Mouse (Mus musculus) heart, adult 10 weeks (tissue): Measurements from ENCODE around the gene Zdhhc6. TPM values are rescaled to one million over a fixed set of nuclear protein-coding genes. Genes with fewer than 3 reads are reported as not detected.

ENCODE experiments used
- polyA plus RNA-seq: library from polyadenylated mRNA; stranded (reverse); fragments of 350-450 nt; fragmentation: Illumina TruSeq; extraction: RNeasy Lipid Tissue Mini Kit (QIAGEN cat#74804); gene quantifications from one replicate; pipeline ENCODE4 v1.2.3, GENCODE M21; 2014; ENCODE audit warnings: low read depth, low replicate concordance

Gene Zdhhc6
- 30.9 TPM for polyA plus RNA-seq

GRCm38 (mm10) chr19:55315452-55316108, at the start of gene Zdhhc6:
Zdhhc6 (minus strand) TSS chr19:55316032.

DNA sequence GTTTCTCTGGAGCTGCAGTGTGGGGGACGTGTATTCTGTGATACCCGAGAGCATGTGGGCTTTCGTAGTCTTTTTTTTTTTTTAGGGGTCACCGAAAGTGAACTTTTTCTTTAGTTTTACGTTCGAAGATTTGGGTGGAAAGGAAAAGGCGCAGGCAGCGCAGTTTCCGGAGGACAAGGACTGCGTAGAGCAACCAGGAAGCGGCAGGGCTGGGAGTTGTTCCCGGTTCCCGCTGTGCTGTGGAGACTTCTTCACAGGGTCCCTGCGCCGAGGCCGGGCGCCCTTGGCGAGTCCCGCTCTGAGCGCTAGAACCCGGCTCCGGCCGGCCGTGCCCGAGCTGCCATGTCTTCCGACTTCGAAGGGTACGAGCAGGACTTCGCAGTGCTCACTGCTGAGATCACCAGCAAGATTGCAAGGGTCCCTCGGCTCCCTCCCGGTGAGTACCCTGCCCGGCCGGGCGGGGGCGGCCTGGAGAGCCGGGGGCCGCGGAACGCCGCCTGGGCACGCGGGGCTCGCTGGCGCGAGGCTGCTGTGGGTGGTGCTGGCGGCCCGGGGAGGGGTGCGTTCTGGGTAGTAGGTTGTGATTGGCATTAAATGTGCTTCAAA, 380 bp upstream of the Zdhhc6 start, which contains the start of gene Vti1a:
Gene Vti1a (plus strand): TSS at position 187 of the 606 bp plus-strand sequence.

DNA sequence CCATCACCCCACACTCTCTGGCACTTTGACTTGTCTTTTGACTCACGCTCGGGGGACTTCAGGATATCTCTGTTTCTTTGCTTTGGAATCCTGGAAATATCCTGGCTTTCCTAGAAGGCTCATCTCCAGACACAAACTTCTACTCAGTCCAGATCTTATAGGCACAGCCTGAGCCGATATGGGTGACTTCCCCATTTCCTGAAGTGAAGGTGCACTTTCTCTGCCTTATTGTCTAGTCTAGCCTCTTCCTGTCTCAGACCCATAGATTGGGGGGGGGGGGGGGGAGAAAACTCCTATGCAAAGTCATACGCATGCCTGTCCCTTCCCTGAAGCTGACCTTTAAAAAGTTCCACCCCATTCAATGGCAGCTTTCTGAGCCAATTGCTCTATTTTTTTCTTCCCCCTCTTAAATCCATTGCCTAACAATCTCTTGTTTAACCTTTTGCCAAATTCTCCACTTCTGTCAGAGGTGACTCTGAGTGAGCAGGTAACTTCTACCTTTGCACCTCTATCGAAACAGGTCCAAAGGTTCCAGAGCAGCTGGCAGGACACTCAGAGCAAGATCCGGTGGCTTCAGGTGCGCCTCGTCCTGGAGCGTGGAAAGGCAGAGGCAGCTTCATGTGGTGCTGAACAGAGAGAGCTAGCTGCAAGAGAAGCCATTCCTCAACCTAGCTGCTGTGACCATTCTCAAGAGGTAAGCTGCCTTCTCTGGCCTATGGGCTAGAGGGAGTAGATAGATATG, 64.3 kb downstream of the Zdhhc6 start, which contains the start of gene Acsl5:
Gene Acsl5 (plus strand): TSS at position 556 of the 742 bp plus-strand sequence.

GRCm38 (mm10) chr19:55241186-55241645, 74.6 kb downstream of the Zdhhc6 start, which contains the start of gene Gucy2g:
Gucy2g (minus strand) TSS chr19:55241236.

Other genes with a start within 250 kb of the Zdhhc6 start
- gene Gpam, start 188.8 kb downstream of the Zdhhc6 start, polyA plus RNA-seq, result 93.8 TPM
- 0.31 TPM for gene Tectb, start 135.3 kb downstream of the Zdhhc6 start, polyA plus RNA-seq
- gene Gucy2g, start 74.8 kb downstream of the Zdhhc6 start, polyA plus RNA-seq, result 0.13 TPM
- gene Acsl5, start 64.1 kb downstream of the Zdhhc6 start, polyA plus RNA-seq, result 11.0 TPM
- gene Vti1a, start 263 bp upstream of the Zdhhc6 start, polyA plus RNA-seq, result 11.9 TPM